Mouse (Mus musculus) testis, adult 2 months (tissue): Measurements from ENCODE around the gene Olfr1446.

ENCODE experiments used
- CTCF ChIP-seq: fragments of 200-500 bp; IDR thresholded peaks from 2 replicates; pipeline ENCODE4 v1.5.1; 2012; ENCODE audit warnings: low read depth, mild to moderate bottlenecking, inconsistent platforms, low read length, moderate library complexity; ENCODE audit not compliant: control insufficient read depth, insufficient read depth, insufficient replicate concordance
- POLR2A ChIP-seq: fragments of 200-500 bp; IDR thresholded peaks from 2 replicates; pipeline ENCODE4 v1.6.1; 2012; ENCODE audit warnings: low read depth, mild to moderate bottlenecking, inconsistent platforms, low read length, moderate library complexity; ENCODE audit not compliant: control insufficient read depth

DNA sequence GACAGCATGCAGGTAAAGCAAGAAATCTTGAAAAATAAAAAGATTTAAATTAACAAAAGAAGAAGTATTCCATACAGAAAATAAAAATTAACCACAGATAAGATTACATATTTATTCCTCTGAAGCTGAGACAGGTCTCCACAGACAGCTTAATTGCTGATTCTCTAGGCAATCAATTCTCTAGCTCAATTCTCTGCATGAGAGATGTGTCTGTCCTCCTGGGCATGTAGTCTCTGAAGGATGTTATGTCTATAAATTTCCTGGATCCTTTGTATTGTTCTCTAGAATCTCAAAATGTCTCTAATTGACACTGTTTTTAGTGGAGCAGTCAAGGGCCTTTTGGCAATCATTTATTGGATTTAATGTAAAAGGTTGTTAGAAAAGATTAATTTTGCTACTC lies 37.2 kb upstream of the Olfr1446 start, which contains the start of gene Olfr1449:
- TF ChIP-seq CTCF (no peak), POLR2A (no peak)
